Mouse (Mus musculus) natural killer cell, adult 2 months (primary cell): ENCODE measurements around the gene Kif11.

Source experiments
- DNase-seq, 2 experiments: peaks; one replicate each; pipeline ENCODE4 v3.0.0; 2022; ENCODE audit warnings: low spot score in 2 of 2

The Kif11 gene

GRCm38 (mm10) chr19:37375755-37376615 lies at the start of gene Kif11:
Kif11 (plus strand) TSS chr19:37376403.
- DNase-seq = peak; percentile 95 to 99

GRCm38 (mm10) chr19:37327216-37327615 lies 49.0 kb upstream of the Kif11 start:
- no peak for DNase-seq

GRCm38 (mm10) chr19:37332726-37333125 lies 43.5 kb upstream of the Kif11 start:
- DNase-seq = no peak

GRCm38 (mm10) chr19:37333357-37333756 lies 42.8 kb upstream of the Kif11 start:
- peak; percentile 37 to 44 for DNase-seq

GRCm38 (mm10) chr19:37335392-37335791 lies 40.8 kb upstream of the Kif11 start:
- no peak for DNase-seq

- DNase-seq = no peak
These were observed 38.5 kb upstream of the Kif11 start, which contains the start of gene Ide for GRCm38 (mm10) chr19:37337752-37338151. Ide (minus strand) TSS chr19:37337852.

- no peak for DNase-seq
These were observed 35.7 kb upstream of the Kif11 start for GRCm38 (mm10) chr19:37340495-37340894.

- no peak for DNase-seq
These were observed 35.3 kb upstream of the Kif11 start for GRCm38 (mm10) chr19:37340931-37341330.

GRCm38 (mm10) chr19:37343899-37344298 lies 32.3 kb upstream of the Kif11 start:
- DNase-seq = no peak

GRCm38 (mm10) chr19:37346258-37346657 lies 29.9 kb upstream of the Kif11 start:
- DNase-seq = no peak

- no peak for DNase-seq
These were observed 27.9 kb upstream of the Kif11 start for GRCm38 (mm10) chr19:37348331-37348730.

- no peak for DNase-seq
These were observed 27.3 kb upstream of the Kif11 start for GRCm38 (mm10) chr19:37348952-37349351.

- no peak for DNase-seq
These were observed 23.4 kb upstream of the Kif11 start for GRCm38 (mm10) chr19:37352756-37353155.

GRCm38 (mm10) chr19:37353331-37353730 lies 22.9 kb upstream of the Kif11 start:
- DNase-seq = no peak

GRCm38 (mm10) chr19:37360044-37360443 lies 16.2 kb upstream of the Kif11 start:
- DNase-seq = no peak

GRCm38 (mm10) chr19:37362545-37362944 lies 13.7 kb upstream of the Kif11 start:
- no peak for DNase-seq

GRCm38 (mm10) chr19:37363128-37363939 lies 12.9 kb upstream of the Kif11 start:
- DNase-seq = no peak

- no peak for DNase-seq
These were observed 7.2 kb upstream of the Kif11 start for GRCm38 (mm10) chr19:37368990-37369389.

GRCm38 (mm10) chr19:37369921-37370320 lies 6.3 kb upstream of the Kif11 start:
- DNase-seq = no peak

GRCm38 (mm10) chr19:37370356-37370755 lies 5.8 kb upstream of the Kif11 start:
- peak in 1 of 2 experiments; percentile 28 for DNase-seq

GRCm38 (mm10) chr19:37374941-37375754 lies 1.1 kb upstream of the Kif11 start:
- DNase-seq = no peak

- DNase-seq = no peak
These were observed 638 bp downstream of the Kif11 start for GRCm38 (mm10) chr19:37376841-37377240.
